ENCODE assay signal across 13 mouse cellular contexts in genomic region chr11:90059241-90059640, GRCm38 (mm10). TPM values are rescaled to one million over a fixed set of nuclear protein-coding genes. Genes with fewer than 3 reads are reported as not detected.
"Had no signal": no experiment of that assay in that cellular context is flagged by ENCODE, and none has a peak within 500 bp of the region (broad histone marks: within the 10 kb centered on the region; RNA-seq: fewer than 3 reads in every experiment).

No protein-coding gene starts in this region.

- H3K4me2 ChIP-seq: kidney, embryonic 15.5 days; limb, embryonic 13.5 days; midbrain, embryonic 12.5 days had no signal

- H3K36me3 ChIP-seq: kidney, embryonic 15.5 days; limb, embryonic 13.5 days; midbrain, embryonic 12.5 days had no signal

- H3K4me3 ChIP-seq: kidney, embryonic 15.5 days; limb, embryonic 13.5 days; midbrain, embryonic 12.5 days had no signal

- H3K27ac ChIP-seq: kidney, embryonic 15.5 days; limb, embryonic 13.5 days; liver, embryonic 14.5 days; midbrain, embryonic 12.5 days had no signal

- DNase-seq: kidney, postnatal 14 days; layer of hippocampus, postnatal 36 days; lung, adult 18-20 months; lung, postnatal 14 days; right cerebral cortex, adult 18-20 months; right cerebral cortex, postnatal 25 days had no signal

- H3K27me3 ChIP-seq: kidney, embryonic 15.5 days; limb, embryonic 13.5 days; midbrain, embryonic 12.5 days had no signal

- H3K9ac ChIP-seq: kidney, embryonic 15.5 days; limb, embryonic 13.5 days; liver, embryonic 14.5 days; midbrain, embryonic 12.5 days had no signal

- ATAC-seq: midbrain, embryonic 16.5 days had no signal

RNA-seq across cellular contexts. Expression of gene Tmem100, which starts 29.1 kb away (rescaled TPM):
- total RNA-seq: megakaryocyte-erythroid progenitor cell, adult 5-6 weeks had no signal
- polyA plus RNA-seq: liver, adult 2 months had no signal
